Mouse (Mus musculus): ENCODE data around the gene Gm17657. TPM values are rescaled to one million over a fixed set of nuclear protein-coding genes. Genes with fewer than 3 reads are reported as not detected.

Gene Gm17657
- polyA plus RNA-seq, 1 experiment from 2014 or later, result not detected

DNA sequence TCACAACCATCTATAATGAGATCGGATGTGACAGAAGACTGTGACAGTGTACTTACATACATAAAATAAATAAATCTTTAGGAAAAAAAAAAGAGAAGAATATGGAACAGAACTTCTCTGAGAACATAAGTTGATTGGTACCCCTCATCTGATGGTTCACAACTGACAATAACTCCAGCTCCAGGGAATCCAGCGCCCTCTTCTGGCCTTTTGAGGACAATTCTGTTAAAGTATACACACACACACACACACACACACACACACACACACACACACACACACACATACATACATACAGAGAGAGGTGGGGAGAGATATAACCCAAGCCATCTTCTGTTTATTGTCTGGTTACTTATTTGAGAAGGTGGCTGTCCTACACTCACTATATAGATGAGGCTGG lies 65.0 kb downstream of the Gm17657 start:
- WGBS (ENCODE audit: insufficient replicate concordance), result 96% methylated on average over 2 of the region's 2 CpGs
- 0 out of 2 replicates have a peak, but pooled peaks cover 4% of the 10 kb centered on the region for H3K27me3 ChIP-seq
- H3K36me3 ChIP-seq (replicated peaks), result no peaks in the 10 kb centered on the region
- no peak overlapping the region for H3K9ac ChIP-seq
- no peak overlapping the region for H3K27ac ChIP-seq (replicated peaks)
- H3K4me2 ChIP-seq, result no peak overlapping the region
- no peak for ATAC-seq (ENCODE audit: insufficient read depth)
- H3K9me3 ChIP-seq (replicated peaks), result no peaks in the 10 kb centered on the region; the same call in 1 of the 2 replicates
- peaks cover 72% of the 10 kb centered on the region for H3K4me1 ChIP-seq (replicated peaks)
- no peak overlapping the region for H3K4me3 ChIP-seq (replicated peaks)

DNA sequence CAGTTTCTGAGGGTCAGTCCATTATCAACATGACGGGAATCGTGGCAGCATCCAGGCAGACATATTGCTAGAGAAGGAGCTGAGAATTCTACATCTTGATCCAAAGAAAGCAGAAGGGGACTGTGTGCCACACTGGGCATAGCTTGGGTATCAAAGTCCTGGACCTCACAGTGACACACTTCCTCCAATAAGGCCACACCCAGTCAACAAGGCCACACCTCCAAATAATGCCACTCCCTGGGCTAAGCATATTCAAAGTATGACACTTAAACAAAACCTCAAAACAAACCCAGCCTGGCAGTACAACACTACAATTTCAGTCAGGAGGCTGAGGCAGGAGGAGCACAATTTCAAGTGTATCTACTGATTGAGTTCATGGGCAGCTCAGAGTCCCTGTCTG lies 66.2 kb downstream of the Gm17657 start:
- no peak overlapping the region for H3K27ac ChIP-seq (replicated peaks)

DNA sequence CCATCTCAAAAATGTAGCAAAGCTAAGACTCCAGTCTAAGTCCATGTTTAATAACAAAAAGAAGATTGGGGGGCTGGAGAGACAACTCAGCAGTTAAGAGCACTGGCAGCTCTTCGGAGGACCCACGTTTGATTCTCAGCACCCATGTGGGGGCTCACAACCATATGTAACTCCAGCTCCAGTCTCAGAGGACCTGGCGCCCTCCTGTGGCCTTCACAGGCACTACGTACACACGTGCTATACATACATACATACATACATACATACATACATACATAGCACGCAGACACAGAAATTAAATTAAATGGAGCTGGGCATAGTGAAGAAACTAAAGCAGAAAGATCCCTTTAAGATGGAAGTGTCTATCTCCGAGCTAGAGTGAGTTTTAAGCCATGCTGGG lies 66.8 kb downstream of the Gm17657 start:
- no peak overlapping the region for H3K27ac ChIP-seq (replicated peaks)
- WGBS (ENCODE audit: insufficient replicate concordance), result 81% methylated on average over 7 of the region's 7 CpGs
- peaks cover 68% of the 10 kb centered on the region for H3K4me1 ChIP-seq (replicated peaks)
- 0 out of 2 replicates have a peak, but pooled peaks cover 5% of the 10 kb centered on the region for H3K27me3 ChIP-seq
- no peak overlapping the region for H3K4me2 ChIP-seq
- H3K4me3 ChIP-seq (replicated peaks), result no peak overlapping the region
- H3K36me3 ChIP-seq (replicated peaks), result no peaks in the 10 kb centered on the region
- ATAC-seq (ENCODE audit: insufficient read depth), result no peak
- no peaks in the 10 kb centered on the region; the same call in 1 of the 2 replicates for H3K9me3 ChIP-seq (replicated peaks)
- H3K9ac ChIP-seq, result no peak overlapping the region

More for the DNA sequence above, 66.2 kb downstream of the Gm17657 start:
- Histone ChIP-seq H3K4me2 (no peak overlapping the region), H3K9ac (no peak overlapping the region), H3K27me3 (0 out of 2 replicates have a peak, but pooled peaks cover 4% of the 10 kb centered on the region), H3K36me3 (replicated peaks) (no peaks in the 10 kb centered on the region), H3K4me3 (replicated peaks) (no peak overlapping the region), H3K9me3 (replicated peaks) (no peaks in the 10 kb centered on the region; the same call in 1 of the 2 replicates), H3K4me1 (replicated peaks) (peaks cover 65% of the 10 kb centered on the region)
- ATAC-seq (ENCODE audit: insufficient read depth), result no peak
- WGBS (ENCODE audit: insufficient replicate concordance), result 83% methylated on average over 2 of the region's 2 CpGs

DNA sequence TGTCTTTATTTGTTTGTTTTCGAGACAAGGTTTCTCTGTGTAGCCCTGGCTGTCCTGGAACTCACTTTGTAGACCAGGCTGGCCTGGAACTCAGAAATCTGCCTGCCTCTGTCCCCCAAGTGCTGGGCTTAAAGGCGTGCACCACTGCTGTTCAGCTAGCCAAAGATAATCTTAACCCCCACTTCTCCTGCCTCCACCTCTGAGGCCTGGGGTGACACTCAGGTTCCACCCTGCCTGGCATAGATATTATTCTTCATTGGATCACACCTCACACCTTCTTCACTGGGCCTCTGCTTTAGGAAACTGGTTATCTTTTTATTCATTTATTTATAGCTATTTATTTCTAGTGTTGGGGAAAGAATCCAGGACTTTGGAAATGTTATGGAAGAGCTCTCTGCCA lies 69.2 kb downstream of the Gm17657 start:
- peak; percentile 54 for ATAC-seq (ENCODE audit: insufficient read depth)
- 43% methylated on average over 2 of the region's 2 CpGs for WGBS (ENCODE audit: insufficient replicate concordance)
- H3K4me3 ChIP-seq (replicated peaks), result no peak overlapping the region
- peaks cover 45% of the 10 kb centered on the region for H3K4me1 ChIP-seq (replicated peaks)
- no peak overlapping the region for H3K4me2 ChIP-seq
- H3K9me3 ChIP-seq (replicated peaks), result no peaks in the 10 kb centered on the region; the same call in 1 of the 2 replicates
- H3K27ac ChIP-seq (replicated peaks), result 0 out of 2 replicates have a peak overlapping the region, but pooled peaks have one; percentile 3
- no peaks in the 10 kb centered on the region for H3K36me3 ChIP-seq (replicated peaks)
- H3K9ac ChIP-seq, result no peak overlapping the region
- H3K27me3 ChIP-seq, result peaks cover 5% of the 10 kb centered on the region; the same call in 1 of the 2 replicates

DNA sequence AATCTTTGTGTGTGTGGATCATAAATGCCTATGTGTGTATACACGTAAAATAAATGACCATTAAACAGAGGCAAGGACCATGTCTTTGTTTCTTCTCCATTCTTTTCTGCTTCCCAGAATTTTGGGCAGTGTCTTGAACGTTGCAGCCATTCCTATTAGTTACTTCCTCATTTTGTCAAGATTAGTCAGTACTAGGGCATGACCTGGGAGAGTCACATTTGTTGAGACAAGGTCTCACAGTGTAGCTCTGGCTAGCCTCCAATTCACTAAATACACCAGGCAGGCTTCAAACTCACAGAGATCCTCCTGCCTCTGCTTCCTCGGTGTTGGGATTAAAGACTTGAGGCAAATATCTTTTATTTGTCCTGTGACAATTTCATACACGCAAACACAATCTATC lies 71.2 kb downstream of the Gm17657 start:
- Histone ChIP-seq H3K27me3 (peaks cover 5% of the 10 kb centered on the region; the same call in 1 of the 2 replicates), H3K9me3 (replicated peaks) (no peaks in the 10 kb centered on the region; the same call in 1 of the 2 replicates), H3K4me3 (replicated peaks) (no peak overlapping the region), H3K4me2 (no peak overlapping the region), H3K9ac (no peak overlapping the region), H3K36me3 (replicated peaks) (no peaks in the 10 kb centered on the region), H3K4me1 (replicated peaks) (peaks cover 34% of the 10 kb centered on the region), H3K27ac (replicated peaks) (no peak overlapping the region)
- 50% methylated on average over 4 of the region's 4 CpGs for WGBS (ENCODE audit: insufficient replicate concordance)
- ATAC-seq (ENCODE audit: insufficient read depth), result no peak

DNA sequence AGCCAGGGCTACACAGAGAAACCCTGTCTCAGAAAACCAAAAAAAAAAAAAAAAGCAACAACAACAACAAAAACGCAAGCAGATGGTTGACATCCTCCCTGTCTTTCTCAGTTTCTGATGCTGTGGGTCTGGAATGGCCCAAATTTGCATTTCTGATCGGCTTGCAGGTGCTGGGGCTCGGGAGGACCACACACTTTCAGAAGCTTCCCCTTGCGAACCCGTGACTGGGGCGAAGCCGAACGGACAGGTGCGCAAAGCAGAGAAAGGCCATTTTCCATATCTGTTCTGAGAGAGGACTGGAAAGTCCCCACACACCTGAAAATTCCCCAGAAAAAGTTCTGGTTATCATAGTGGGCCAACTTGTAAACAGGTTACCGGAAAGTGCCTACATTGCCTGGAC lies 72.1 kb downstream of the Gm17657 start:
- H3K4me3 ChIP-seq (replicated peaks), result no peak overlapping the region
- ATAC-seq (ENCODE audit: insufficient read depth), result no peak
- H3K4me2 ChIP-seq, result no peak overlapping the region
- H3K36me3 ChIP-seq (replicated peaks), result no peaks in the 10 kb centered on the region
- H3K4me1 ChIP-seq (replicated peaks), result peaks cover 31% of the 10 kb centered on the region
- WGBS (ENCODE audit: insufficient replicate concordance), result 78% methylated on average over 10 of the region's 10 CpGs
- no peak overlapping the region for H3K9ac ChIP-seq
- H3K27ac ChIP-seq (replicated peaks), result no peak overlapping the region
- H3K9me3 ChIP-seq (replicated peaks), result no peaks in the 10 kb centered on the region
- H3K27me3 ChIP-seq, result peaks cover 5% of the 10 kb centered on the region

DNA sequence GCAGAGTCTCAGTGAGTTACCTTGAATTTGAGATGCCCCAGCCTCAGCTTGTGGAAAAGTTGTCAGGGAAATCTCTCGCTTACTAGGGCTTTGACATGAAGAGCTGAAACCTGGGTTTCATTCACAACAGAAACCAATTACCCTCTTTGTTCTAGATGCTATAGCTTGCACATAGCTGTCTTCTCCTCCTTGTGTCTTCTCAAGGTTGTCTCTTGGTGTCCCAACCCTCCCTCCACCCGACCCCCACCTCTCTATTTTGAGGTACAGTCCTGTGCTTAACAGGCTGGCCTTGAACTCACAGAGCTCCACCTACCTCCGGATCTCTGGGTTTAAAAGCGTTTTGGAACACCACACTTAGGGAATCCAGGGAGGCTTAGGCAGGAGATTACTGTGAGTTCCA lies 73.0 kb downstream of the Gm17657 start:
- Histone ChIP-seq H3K4me2 (no peak overlapping the region), H3K27ac (replicated peaks) (no peak overlapping the region), H3K9me3 (replicated peaks) (no peaks in the 10 kb centered on the region), H3K9ac (no peak overlapping the region), H3K4me1 (replicated peaks) (peaks cover 30% of the 10 kb centered on the region), H3K4me3 (replicated peaks) (no peak overlapping the region), H3K27me3 (peaks cover 11% of the 10 kb centered on the region), H3K36me3 (replicated peaks) (no peaks in the 10 kb centered on the region)
- WGBS (ENCODE audit: insufficient replicate concordance), result 67% methylated on average over 4 of the region's 4 CpGs
- ATAC-seq (ENCODE audit: insufficient read depth), result no peak

DNA sequence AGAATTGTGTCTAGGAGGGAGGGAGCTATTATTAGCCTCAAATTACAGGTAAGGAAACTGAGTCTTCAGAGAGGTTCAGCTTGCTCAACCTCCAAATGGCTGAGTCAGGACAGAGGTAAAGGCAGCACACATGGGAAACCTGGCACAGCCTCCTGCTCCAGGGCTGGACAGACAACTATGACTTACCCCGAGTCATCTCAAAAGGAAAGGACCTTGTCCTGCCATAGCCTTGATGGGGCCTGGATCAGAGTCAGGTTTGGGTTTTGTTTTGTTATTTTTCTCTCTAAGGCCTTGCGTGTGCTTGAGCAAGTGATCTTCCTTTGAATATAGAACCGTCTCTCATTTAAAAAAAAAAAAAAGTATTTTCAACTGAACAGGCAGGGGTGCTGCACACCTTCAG lies 74.3 kb downstream of the Gm17657 start:
- peaks cover 24% of the 10 kb centered on the region for H3K4me1 ChIP-seq (replicated peaks)
- H3K9me3 ChIP-seq (replicated peaks), result no peaks in the 10 kb centered on the region
- no peak overlapping the region for H3K27ac ChIP-seq (replicated peaks)
- H3K4me2 ChIP-seq, result no peak overlapping the region
- H3K4me3 ChIP-seq (replicated peaks), result no peak overlapping the region
- 70% methylated on average over 3 of the region's 3 CpGs for WGBS (ENCODE audit: insufficient replicate concordance)
- H3K9ac ChIP-seq, result no peak overlapping the region
- H3K27me3 ChIP-seq, result peaks cover 17% of the 10 kb centered on the region
- ATAC-seq (ENCODE audit: insufficient read depth), result no peak
- no peaks in the 10 kb centered on the region for H3K36me3 ChIP-seq (replicated peaks)

DNA sequence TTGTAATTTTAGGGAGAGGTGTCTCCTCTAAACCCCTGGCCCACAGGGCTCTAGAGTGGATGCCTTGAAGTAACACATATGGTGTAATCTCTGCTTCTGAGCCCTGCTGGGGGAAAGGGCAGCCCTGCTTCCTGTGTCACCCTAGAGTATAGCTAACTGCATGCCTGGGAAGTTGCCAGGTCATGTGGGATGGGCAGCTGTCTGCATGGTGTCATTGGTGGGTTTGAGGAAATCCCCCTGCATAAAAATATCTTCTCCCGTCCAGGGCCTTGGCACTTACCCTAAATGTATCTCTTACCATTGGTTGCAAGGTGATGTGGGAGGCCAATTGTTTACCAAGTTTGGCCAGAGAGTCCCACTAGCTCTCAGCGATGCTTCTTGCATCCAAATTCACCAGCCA lies 75.4 kb downstream of the Gm17657 start:
- no peak overlapping the region for H3K4me3 ChIP-seq (replicated peaks)
- H3K4me2 ChIP-seq, result no peak overlapping the region
- no peaks in the 10 kb centered on the region for H3K36me3 ChIP-seq (replicated peaks)
- no peaks in the 10 kb centered on the region for H3K9me3 ChIP-seq (replicated peaks)
- no peak for ATAC-seq (ENCODE audit: insufficient read depth)
- H3K9ac ChIP-seq, result no peak overlapping the region
- H3K27me3 ChIP-seq, result peaks cover 28% of the 10 kb centered on the region
- H3K4me1 ChIP-seq (replicated peaks), result peaks cover 24% of the 10 kb centered on the region
- H3K27ac ChIP-seq (replicated peaks), result no peak overlapping the region
- 64% methylated on average over 2 of the region's 2 CpGs for WGBS (ENCODE audit: insufficient replicate concordance)

DNA sequence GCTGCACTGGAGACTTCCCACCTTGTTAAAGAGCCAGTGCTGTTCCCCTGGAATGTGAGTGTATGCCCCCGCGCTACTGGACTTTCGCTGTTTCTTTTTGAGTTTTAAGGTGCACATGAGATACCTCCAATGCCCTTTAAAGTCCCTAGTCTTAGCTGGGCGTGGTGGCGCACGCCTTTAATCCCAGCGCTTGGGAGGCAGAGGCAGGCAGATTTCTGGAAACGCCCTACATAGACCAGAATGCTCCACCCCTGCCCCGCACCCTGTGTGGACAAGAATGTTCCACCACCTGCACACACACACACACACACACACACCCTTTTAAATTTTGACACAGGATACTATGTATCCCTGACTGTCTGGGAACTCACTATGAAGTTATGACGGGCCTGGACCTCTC lies 76.0 kb downstream of the Gm17657 start:
- no peaks in the 10 kb centered on the region for H3K36me3 ChIP-seq (replicated peaks)
- H3K4me2 ChIP-seq, result no peak overlapping the region
- H3K4me1 ChIP-seq (replicated peaks), result peaks cover 23% of the 10 kb centered on the region
- no peak overlapping the region for H3K4me3 ChIP-seq (replicated peaks)
- WGBS (ENCODE audit: insufficient replicate concordance), result 90% methylated on average over 10 of the region's 10 CpGs
- H3K27me3 ChIP-seq, result peaks cover 34% of the 10 kb centered on the region
- H3K27ac ChIP-seq (replicated peaks), result no peak overlapping the region
- H3K9me3 ChIP-seq (replicated peaks), result no peaks in the 10 kb centered on the region
- no peak for ATAC-seq (ENCODE audit: insufficient read depth)
- H3K9ac ChIP-seq, result no peak overlapping the region
